Mouse (Mus musculus): ENCODE measurements around the gene Ramp1. TPM values are rescaled to one million over a fixed set of nuclear protein-coding genes. Genes with fewer than 3 reads are reported as not detected.

Ramp1 gene
- total RNA-seq (2021) (1 to 10 TPM; 4.5 to 5.8 TPM), polyA plus RNA-seq (2012; rRNA removed) (9.2 and 20.2 TPM in 2 replicates)
- long read RNA-seq, transcript Ramp1-201 (3 exons, 2,325 nt), result major isoform, 5 of 6 reads
- long read RNA-seq, partial matches to known transcripts, result 0 of 6 reads
- long read RNA-seq, other reads (novel, unspliced or antisense), result 1 of 6 reads

- DNase-seq, result peak; percentile 65 to 68
- 2% methylated on average over 37 of the region's 37 CpGs for WGBS
Measured at GRCm38 (mm10) chr1:91179533-91180173, at the start of gene Ramp1. TSS of gene Ramp1 (plus strand) at chr1:91179822.

GRCm38 (mm10) chr1:91137036-91137435 is 42.6 kb upstream of the Ramp1 start:
- TF ChIP-seq CTCF (IDR thresholded peaks at IDR 0.05) (no peak), EP300 (IDR thresholded peaks at IDR 0.05; ENCODE audit: insufficient read depth, low read depth, low read length) (no peak), POLR2A (IDR thresholded peaks at IDR 0.05; ENCODE audit: insufficient read depth, low read depth, low read length) (no peak)
- 80% methylated on average over 2 of the region's 2 CpGs for WGBS

More at GRCm38 (mm10) chr1:91179533-91180173, at the start of gene Ramp1:
- no peaks in the 10 kb centered on the region for H3K79me2 ChIP-seq (replicated peaks; ENCODE audit: control insufficient read depth, insufficient read depth, low read length)
- H3K36me3 ChIP-seq (ENCODE audit: control insufficient read depth, insufficient read depth, low read length), result no peaks in the 10 kb centered on the region
- intact Hi-C loops (cut with DNase I), result loop anchor here (1.0 to 5.0 kb wide), 3 partner anchors 32 to 207 kb away; no protein-coding TSS in a partner anchor
- peaks cover 8% of the 10 kb centered on the region for H3K4me1 ChIP-seq (ENCODE audit: control insufficient read depth, insufficient read depth, low read length)
- H3K27ac ChIP-seq, result peak within 1 kb of the TSS; percentile 23
- TF ChIP-seq EP300 (IDR thresholded peaks at IDR 0.05; ENCODE audit: insufficient read depth, low read depth, low read length), result no peak
- TF ChIP-seq POLR2A (IDR thresholded peaks at IDR 0.05; ENCODE audit: insufficient read depth, low read depth, low read length), result no peak
- no peak for TF ChIP-seq CTCF (IDR thresholded peaks at IDR 0.05)
- peak within 1 kb of the TSS; percentile 37 for H3K4me3 ChIP-seq
- H3K27me3 ChIP-seq (ENCODE audit: control insufficient read depth, insufficient read depth, low read length), result 0 out of 2 replicates have a peak, but pooled peaks cover 1% of the 10 kb centered on the region
- peak within 1 kb of the TSS; percentile 81 for H3K9ac ChIP-seq (ENCODE audit: low read depth, low read length)

GRCm38 (mm10) chr1:91144813-91145212 is 34.8 kb upstream of the Ramp1 start, which contains the start of gene Rbm44:
TSS of gene Rbm44 (plus strand) at chr1:91145089.
- Histone ChIP-seq H3K4me3 (no peak within 1 kb of the TSS), H3K79me2 (replicated peaks; ENCODE audit: control insufficient read depth, insufficient read depth, low read length) (no peaks in the 10 kb centered on the region), H3K36me3 (ENCODE audit: control insufficient read depth, insufficient read depth, low read length) (no peaks in the 10 kb centered on the region), H3K9ac (ENCODE audit: low read depth, low read length) (no peak within 1 kb of the TSS), H3K4me1 (ENCODE audit: control insufficient read depth, insufficient read depth, low read length) (no peaks in the 10 kb centered on the region), H3K27me3 (ENCODE audit: control insufficient read depth, insufficient read depth, low read length) (no peaks in the 10 kb centered on the region), H3K27ac (no peak within 1 kb of the TSS)
- no peak for DNase-seq
- intact Hi-C loops (cut with DNase I), result no loop called here
- WGBS, result 59% methylated on average over 20 of the region's 20 CpGs
- TF ChIP-seq EP300 (IDR thresholded peaks at IDR 0.05; ENCODE audit: insufficient read depth, low read depth, low read length), result no peak
- TF ChIP-seq POLR2A (IDR thresholded peaks at IDR 0.05; ENCODE audit: insufficient read depth, low read depth, low read length), result no peak
- no peak for TF ChIP-seq CTCF (IDR thresholded peaks at IDR 0.05)

More at GRCm38 (mm10) chr1:91137036-91137435, 42.6 kb upstream of the Ramp1 start:
- Histone ChIP-seq H3K36me3 (ENCODE audit: control insufficient read depth, insufficient read depth, low read length) (no peaks in the 10 kb centered on the region), H3K27ac (no peak overlapping the region), H3K79me2 (replicated peaks; ENCODE audit: control insufficient read depth, insufficient read depth, low read length) (no peaks in the 10 kb centered on the region), H3K27me3 (ENCODE audit: control insufficient read depth, insufficient read depth, low read length) (no peaks in the 10 kb centered on the region), H3K9ac (ENCODE audit: low read depth, low read length) (no peak overlapping the region), H3K4me1 (ENCODE audit: control insufficient read depth, insufficient read depth, low read length) (no peaks in the 10 kb centered on the region), H3K4me3 (no peak overlapping the region)
- intact Hi-C loops (cut with DNase I), result no loop called here
- DNase-seq, result no peak

GRCm38 (mm10) chr1:91151509-91151908 is 28.1 kb upstream of the Ramp1 start:
- H3K9ac ChIP-seq (ENCODE audit: low read depth, low read length), result no peak overlapping the region
- intact Hi-C loops (cut with DNase I), result no loop called here
- H3K4me1 ChIP-seq (ENCODE audit: control insufficient read depth, insufficient read depth, low read length), result no peaks in the 10 kb centered on the region
- H3K4me3 ChIP-seq, result no peak overlapping the region
- no peak for TF ChIP-seq EP300 (IDR thresholded peaks at IDR 0.05; ENCODE audit: insufficient read depth, low read depth, low read length)
- TF ChIP-seq POLR2A (IDR thresholded peaks at IDR 0.05; ENCODE audit: insufficient read depth, low read depth, low read length), result no peak
- no peak for TF ChIP-seq CTCF (IDR thresholded peaks at IDR 0.05)
- 55% methylated on average over 2 of the region's 2 CpGs for WGBS
- no peak for DNase-seq
- no peaks in the 10 kb centered on the region for H3K36me3 ChIP-seq (ENCODE audit: control insufficient read depth, insufficient read depth, low read length)
- no peak overlapping the region for H3K27ac ChIP-seq
- H3K27me3 ChIP-seq (ENCODE audit: control insufficient read depth, insufficient read depth, low read length), result no peaks in the 10 kb centered on the region
- no peaks in the 10 kb centered on the region for H3K79me2 ChIP-seq (replicated peaks; ENCODE audit: control insufficient read depth, insufficient read depth, low read length)

- Histone ChIP-seq H3K79me2 (replicated peaks; ENCODE audit: control insufficient read depth, insufficient read depth, low read length) (no peaks in the 10 kb centered on the region), H3K9ac (ENCODE audit: low read depth, low read length) (no peak overlapping the region), H3K27me3 (ENCODE audit: control insufficient read depth, insufficient read depth, low read length) (no peaks in the 10 kb centered on the region), H3K36me3 (ENCODE audit: control insufficient read depth, insufficient read depth, low read length) (no peaks in the 10 kb centered on the region), H3K4me1 (ENCODE audit: control insufficient read depth, insufficient read depth, low read length) (no peaks in the 10 kb centered on the region), H3K27ac (no peak overlapping the region), H3K4me3 (no peak overlapping the region)
- intact Hi-C loops (cut with DNase I), result no loop called here
- no peak for DNase-seq
- TF ChIP-seq CTCF (IDR thresholded peaks at IDR 0.05) (no peak), EP300 (IDR thresholded peaks at IDR 0.05; ENCODE audit: insufficient read depth, low read depth, low read length) (no peak), POLR2A (IDR thresholded peaks at IDR 0.05; ENCODE audit: insufficient read depth, low read depth, low read length) (no peak)
- WGBS, result 64% methylated on average over 6 of the region's 6 CpGs
Measured at GRCm38 (mm10) chr1:91166798-91167197, 12.8 kb upstream of the Ramp1 start.

GRCm38 (mm10) chr1:91169157-91169556 is 10.5 kb upstream of the Ramp1 start:
- WGBS, result 70% methylated on average over 4 of the region's 4 CpGs
- H3K27me3 ChIP-seq (ENCODE audit: control insufficient read depth, insufficient read depth, low read length), result no peaks in the 10 kb centered on the region

More at GRCm38 (mm10) chr1:91169157-91169556, 10.5 kb upstream of the Ramp1 start:
- no peak for DNase-seq
- H3K27ac ChIP-seq, result no peak overlapping the region
- no peaks in the 10 kb centered on the region for H3K79me2 ChIP-seq (replicated peaks; ENCODE audit: control insufficient read depth, insufficient read depth, low read length)
- no peaks in the 10 kb centered on the region for H3K36me3 ChIP-seq (ENCODE audit: control insufficient read depth, insufficient read depth, low read length)
- intact Hi-C loops (cut with DNase I), result no loop called here
- TF ChIP-seq EP300 (IDR thresholded peaks at IDR 0.05; ENCODE audit: insufficient read depth, low read depth, low read length), result no peak
- no peak for TF ChIP-seq CTCF (IDR thresholded peaks at IDR 0.05)
- no peak for TF ChIP-seq POLR2A (IDR thresholded peaks at IDR 0.05; ENCODE audit: insufficient read depth, low read depth, low read length)
- H3K4me1 ChIP-seq (ENCODE audit: control insufficient read depth, insufficient read depth, low read length), result no peaks in the 10 kb centered on the region
- no peak overlapping the region for H3K9ac ChIP-seq (ENCODE audit: low read depth, low read length)
- no peak overlapping the region for H3K4me3 ChIP-seq

All from heart, adult 2 months (tissue).